Mouse (Mus musculus): ENCODE measurements at regions not wholly inside any gene's neighbourhood (a gene's known extent, or its start where the extent isn't known, plus 50 kb on each side); places are given as distances from the start of the nearest gene placed in this dataset.
"Not testable (repeated sequence)": the region's sequence is repeated elsewhere in the genome, so short reads cannot be mapped to it uniquely, and the experiment has no call there.

DNA sequence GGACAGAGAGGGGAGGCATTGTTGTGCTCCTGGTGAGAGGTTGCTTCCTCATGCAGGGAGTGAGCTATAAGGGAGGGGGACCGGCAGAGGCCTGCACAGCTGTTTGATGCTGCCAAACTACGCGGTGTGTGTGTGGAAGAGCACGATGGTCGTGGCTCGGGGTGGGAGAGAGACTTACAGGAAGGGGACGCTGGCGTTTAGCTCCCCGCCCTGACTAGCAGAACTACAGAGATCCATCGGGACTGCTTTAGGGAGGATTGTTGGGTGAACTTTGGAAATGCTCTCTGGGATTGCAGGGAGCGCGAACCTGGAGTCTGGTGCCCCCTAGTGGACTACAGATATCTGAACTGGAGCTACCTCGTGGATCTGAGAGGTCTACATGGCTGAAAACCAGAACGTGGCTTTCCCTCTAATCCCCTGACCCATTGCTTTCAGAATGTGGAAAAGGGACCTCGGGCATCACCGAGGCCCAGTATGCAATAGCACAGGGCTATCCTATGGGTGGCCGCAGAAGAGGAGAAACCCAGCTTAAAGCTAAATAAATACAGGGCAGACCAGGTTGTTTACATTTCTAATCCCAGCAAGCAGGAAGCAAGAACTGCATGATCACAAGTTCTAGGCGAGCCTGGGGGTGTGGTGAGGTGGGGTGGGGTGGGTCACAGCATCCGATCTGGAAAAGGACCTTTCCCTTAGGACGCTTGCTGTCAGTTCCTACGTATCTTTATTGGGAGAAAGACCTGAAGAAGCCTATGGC, 57.2 kb upstream of the AU015836 start:
- no peak overlapping the region for H3K27ac ChIP-seq
- no peaks in the 10 kb centered on the region for H3K27me3 ChIP-seq (ENCODE audit: insufficient read depth, low read length)
- peak; percentile 82 for ATAC-seq (replicated peaks; ENCODE audit: low FRiP score, low read depth)
- H3K36me3 ChIP-seq (ENCODE audit: insufficient read depth, low read length): no peaks in the 10 kb centered on the region
- no peaks in the 10 kb centered on the region for H3K4me1 ChIP-seq (replicated peaks; ENCODE audit: insufficient read depth, low read length)
- H3K9me3 ChIP-seq (replicated peaks; ENCODE audit: low read length): no peaks in the 10 kb centered on the region
- 30% methylated on average over 21 of the region's 21 CpGs for WGBS
- TF ChIP-seq CTCF (IDR thresholded peaks at IDR 0.05; ENCODE audit: low read depth): peak; percentile 77
- H3K4me2 ChIP-seq (ENCODE audit: low read length): peak overlapping the region; percentile 47
- DNase-seq (ENCODE audit: low spot score): peak; percentile 80
- no peak overlapping the region for H3K4me3 ChIP-seq (replicated peaks; ENCODE audit: low read depth, low read length)
- H3K9ac ChIP-seq (ENCODE audit: low read depth, low read length): 0 out of 2 replicates have a peak overlapping the region, but pooled peaks have one; percentile 13

DNA sequence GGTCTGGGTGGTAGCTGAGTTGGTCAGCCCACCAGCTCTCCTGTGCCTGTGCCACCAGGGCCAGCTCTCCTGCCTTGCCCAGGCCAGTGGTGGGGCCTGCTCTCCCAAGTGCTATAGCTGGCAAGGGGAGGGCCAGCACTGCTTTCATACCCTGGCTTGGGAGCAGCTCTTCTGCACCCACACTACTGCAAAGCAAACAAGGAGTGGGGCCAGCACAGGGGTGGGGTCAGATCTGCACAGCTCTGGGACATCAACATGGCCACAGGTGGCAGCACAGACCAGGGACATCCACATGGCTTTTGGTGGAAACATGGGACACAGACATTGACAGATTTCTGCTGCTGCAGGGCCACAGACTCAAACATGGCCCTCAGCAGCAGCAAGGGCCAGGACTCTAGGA, 52.9 kb upstream of the AU015836 start:
- Histone ChIP-seq H3K27me3 (ENCODE audit: insufficient read depth, low read length) (no peaks in the 10 kb centered on the region), H3K4me2 (ENCODE audit: low read length) (no peak overlapping the region), H3K27ac (no peak overlapping the region), H3K9ac (ENCODE audit: low read depth, low read length) (no peak overlapping the region), H3K4me3 (replicated peaks; ENCODE audit: low read depth, low read length) (no peak overlapping the region), H3K36me3 (ENCODE audit: insufficient read depth, low read length) (no peaks in the 10 kb centered on the region), H3K4me1 (replicated peaks; ENCODE audit: insufficient read depth, low read length) (no peaks in the 10 kb centered on the region), H3K9me3 (replicated peaks; ENCODE audit: low read length) (no peaks in the 10 kb centered on the region)
- DNase-seq (ENCODE audit: low spot score): no peak
- no peak for ATAC-seq (replicated peaks; ENCODE audit: low FRiP score, low read depth)
- TF ChIP-seq CTCF (IDR thresholded peaks at IDR 0.05; ENCODE audit: low read depth): no peak

DNA sequence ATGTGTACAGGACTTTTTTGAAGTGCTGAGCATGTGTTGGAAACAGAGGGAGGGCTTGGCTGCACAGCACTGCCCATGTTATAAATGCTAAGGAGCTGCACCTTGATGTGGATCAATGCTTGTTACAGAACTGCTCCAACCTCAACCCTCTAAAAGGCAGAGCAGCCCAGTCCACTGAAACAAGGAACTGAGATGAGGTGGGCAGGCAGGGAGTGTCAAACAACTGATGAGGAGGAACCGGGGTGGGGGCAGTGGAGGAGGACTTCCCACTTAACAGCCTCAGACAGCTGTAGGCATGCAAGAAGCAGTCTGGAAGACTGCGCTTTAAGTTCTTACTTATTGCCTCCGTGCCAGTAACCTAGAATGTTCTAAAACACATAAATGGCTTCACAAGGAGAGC, 51.1 kb upstream of the AU015836 start:
- H3K27me3 ChIP-seq (ENCODE audit: insufficient read depth, low read length); DNase-seq (ENCODE audit: low spot score); ATAC-seq (replicated peaks; ENCODE audit: low FRiP score, low read depth); H3K27ac ChIP-seq; H3K4me3 ChIP-seq (replicated peaks; ENCODE audit: low read depth, low read length); H3K4me1 ChIP-seq (replicated peaks; ENCODE audit: insufficient read depth, low read length); H3K9ac ChIP-seq (ENCODE audit: low read depth, low read length); H3K9me3 ChIP-seq (replicated peaks; ENCODE audit: low read length); H3K4me2 ChIP-seq (ENCODE audit: low read length); H3K36me3 ChIP-seq (ENCODE audit: insufficient read depth, low read length): not testable (repeated sequence)
- 81% methylated on average over 3 of the region's 3 CpGs for WGBS

All from kidney, postnatal 0 days (tissue).